Mouse (Mus musculus): ENCODE data around the gene Pigq.

Gene Pigq

DNA sequence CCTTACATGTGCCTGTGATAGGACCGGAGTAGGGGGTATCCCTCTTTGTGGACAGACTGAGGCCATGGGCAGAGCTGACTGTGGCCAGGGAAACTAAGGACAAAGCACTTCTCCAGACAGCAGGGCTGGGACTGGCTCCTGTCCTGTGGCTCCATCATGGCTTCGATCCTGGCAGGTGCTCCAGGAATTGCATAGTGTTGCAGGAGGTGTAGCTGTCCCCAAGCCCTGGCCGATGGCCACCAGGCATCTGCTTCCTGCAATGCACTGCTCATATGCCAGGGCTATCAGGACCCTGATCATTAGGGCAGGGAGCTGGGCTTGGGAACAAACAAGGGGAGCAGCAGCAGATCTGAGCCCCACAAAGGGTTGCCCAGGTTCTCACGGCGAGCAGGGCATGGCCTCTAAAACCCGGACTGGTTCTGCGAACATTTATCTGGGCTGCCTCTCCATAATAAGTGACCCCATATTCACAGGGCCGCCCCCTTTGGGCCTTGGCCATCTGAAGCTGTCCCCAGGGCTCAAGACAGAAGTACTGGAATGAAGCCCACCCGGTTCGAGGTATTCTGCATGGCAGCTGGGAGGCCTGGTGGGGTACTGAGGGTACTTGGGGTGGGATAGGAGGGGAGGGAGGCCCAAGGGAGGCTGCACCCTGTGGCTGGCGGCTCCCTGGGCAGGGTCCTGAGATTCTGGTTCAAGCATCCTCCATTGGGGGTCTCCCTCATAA lies 14.2 kb upstream of the Pigq start:
- CTCF ChIA-PET: no interaction called here

DNA sequence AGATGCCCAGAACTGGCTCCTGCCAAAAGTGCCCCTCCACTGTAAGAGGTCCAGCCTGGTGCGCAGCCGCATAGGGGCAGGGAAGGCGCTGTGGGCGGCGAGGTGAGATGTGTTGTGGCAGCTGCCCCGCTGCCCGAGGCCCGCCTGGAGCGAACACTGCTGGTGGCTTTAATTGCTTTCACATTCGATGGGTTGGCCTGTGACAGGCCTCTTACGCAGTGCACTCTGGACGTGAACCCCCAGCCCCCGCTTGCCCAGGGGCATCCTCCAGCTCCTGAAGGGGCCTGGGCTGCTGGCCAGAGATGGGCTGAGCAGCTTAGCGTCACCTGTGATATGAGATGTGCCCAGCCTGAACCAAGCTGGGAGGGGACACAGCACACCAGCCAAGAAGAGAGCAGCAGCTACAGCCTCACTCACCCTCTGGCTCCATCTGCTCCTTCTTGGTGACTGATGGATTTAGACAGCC lies 12.9 kb upstream of the Pigq start:
- CTCF ChIA-PET: no interaction called here

DNA sequence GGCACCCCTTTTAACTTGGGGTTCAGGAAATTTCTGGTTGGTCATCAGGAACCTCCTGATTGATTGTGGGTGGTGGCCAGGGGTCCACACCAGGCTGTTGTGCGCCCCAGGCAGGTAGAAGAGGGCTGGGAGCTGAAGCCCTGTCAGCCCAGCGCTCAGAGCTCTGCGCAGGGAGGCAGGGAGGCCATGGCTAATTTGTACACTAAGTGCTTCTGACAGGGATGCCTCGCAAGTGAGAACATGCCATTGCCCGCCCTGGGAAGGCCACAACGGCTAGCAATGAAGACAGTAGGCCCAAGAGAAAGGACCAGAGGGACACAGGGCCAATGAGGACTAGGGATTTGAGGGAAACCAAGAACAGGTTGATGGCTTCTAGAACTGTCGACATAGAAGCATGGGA lies 11.9 kb upstream of the Pigq start:
- CTCF ChIA-PET: no interaction called here

DNA sequence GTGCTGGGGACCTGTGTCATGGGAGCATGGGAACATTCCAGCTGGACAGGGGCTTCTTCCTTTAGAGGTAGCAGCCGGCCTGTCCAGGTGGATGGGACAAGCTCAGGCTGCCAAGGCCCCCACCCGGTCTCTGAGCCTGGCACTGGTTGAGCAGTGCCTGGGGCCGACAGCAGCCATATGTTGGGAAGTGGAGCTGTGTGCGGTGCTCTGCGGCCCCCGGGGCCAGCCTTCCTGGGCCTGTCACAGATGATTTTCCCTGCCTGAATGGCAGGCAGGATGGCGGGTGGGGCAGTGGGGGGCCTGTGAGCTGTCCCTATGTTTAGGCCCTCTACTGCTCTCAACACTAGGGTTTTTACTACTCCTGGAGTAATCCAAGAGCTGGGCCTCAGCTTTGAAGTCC lies 11.5 kb upstream of the Pigq start:
- CTCF ChIA-PET: no interaction called here

DNA sequence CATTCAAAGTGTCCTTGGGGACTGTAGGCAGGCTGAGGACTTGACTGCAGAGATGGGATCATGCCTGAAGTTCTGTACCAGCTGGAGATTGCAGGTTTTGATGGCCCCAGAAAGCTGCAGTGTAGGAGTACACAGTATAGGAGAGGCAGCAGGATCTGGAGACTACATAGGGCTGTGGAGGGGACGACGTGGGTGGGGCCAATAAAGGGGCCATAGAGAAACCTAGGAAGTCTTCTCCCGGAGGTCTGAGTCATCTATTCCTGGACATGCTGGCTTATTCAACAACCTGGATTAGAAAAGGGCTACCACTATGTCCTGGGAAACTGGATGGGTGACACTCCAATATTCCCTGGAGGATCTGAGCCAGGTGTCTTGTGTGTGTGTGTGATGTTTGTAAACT lies 11.0 kb upstream of the Pigq start:
- CTCF ChIA-PET: no interaction called here

DNA sequence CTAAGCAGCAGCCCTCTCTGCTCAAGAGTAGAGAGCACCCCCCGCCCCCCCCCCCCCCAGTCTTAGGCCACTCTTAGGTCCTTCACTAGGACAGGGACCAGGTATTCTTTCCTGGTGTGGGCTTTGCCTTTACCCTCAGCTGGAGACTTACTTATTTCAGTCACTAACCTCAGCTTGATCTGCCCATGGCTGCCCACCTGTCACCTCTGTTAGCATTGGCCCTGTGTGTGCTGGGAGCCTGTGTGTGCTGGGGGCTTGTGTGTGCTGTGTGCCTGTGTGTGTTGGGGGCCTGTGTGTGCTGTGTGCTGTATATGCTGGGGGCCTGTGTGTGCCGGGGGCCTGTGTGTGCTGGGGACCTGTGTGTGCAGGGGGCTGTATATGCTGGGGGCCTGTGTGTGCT lies 9.9 kb upstream of the Pigq start:
- CTCF ChIA-PET: no interaction called here

DNA sequence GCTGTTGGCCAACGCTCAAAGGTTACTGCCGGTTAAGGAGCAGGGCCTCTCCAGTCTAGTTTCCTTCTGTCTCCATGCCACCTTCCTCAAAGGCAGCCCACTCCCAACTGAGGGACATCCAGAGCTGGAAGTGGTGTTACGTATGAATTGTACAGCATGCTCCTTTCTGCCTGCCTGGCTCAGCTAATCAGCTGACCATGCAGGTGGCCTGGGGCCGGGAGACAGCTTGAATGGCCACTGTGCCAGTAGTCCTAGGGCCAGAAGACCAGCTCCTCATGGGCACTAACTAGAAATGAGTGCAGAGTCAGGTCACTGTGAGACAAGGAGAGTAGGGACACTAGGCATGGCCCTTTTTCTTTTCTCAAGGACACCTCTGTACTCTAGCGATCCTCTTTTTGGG lies 8.4 kb upstream of the Pigq start:
- CTCF ChIA-PET: no interaction called here

DNA sequence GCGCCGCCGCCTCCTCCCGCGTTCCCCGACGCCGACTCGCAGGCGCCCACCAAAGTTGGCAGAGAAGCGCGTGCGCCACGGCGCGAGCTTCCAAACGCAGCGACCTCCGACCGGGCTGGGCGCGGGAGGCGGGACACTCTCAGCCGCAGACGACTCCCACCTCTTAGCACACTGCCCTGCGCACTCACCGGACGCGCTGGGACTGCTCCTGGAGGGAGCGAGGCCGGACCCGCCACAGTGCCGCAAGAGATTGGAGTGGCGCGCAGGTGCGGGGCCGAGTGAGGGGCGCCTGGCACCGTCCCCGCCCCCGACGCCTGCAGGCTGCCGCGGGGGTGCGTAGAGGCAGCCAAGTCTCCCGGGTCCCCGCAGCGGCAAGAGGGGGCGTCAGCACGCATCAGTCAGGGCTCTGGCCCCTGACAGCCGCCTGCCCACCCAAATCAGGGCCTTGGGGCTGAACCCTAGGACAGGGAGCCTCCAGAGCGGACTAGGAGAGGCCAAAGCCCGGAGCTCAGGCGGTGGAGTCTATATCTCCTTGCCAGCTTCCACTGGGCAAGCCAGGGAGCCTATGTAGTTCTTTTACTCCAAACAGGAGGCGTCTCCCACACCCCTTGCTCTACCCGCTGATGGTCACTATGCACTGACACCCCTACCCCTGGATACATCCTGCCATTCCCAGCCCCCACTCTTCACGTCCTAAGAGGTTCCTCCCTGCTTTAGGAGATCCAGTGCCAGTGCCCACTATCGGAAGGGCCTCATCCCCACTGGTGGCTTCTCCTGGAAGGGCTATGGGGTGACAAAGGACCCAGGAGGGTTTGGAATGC lies 7.3 kb upstream of the Pigq start, which contains the start of gene A930017K11Rik:
Gene A930017K11Rik (minus strand): TSS at position 763 of the 821 bp plus-strand sequence.
- CTCF ChIA-PET: no interaction called here

DNA sequence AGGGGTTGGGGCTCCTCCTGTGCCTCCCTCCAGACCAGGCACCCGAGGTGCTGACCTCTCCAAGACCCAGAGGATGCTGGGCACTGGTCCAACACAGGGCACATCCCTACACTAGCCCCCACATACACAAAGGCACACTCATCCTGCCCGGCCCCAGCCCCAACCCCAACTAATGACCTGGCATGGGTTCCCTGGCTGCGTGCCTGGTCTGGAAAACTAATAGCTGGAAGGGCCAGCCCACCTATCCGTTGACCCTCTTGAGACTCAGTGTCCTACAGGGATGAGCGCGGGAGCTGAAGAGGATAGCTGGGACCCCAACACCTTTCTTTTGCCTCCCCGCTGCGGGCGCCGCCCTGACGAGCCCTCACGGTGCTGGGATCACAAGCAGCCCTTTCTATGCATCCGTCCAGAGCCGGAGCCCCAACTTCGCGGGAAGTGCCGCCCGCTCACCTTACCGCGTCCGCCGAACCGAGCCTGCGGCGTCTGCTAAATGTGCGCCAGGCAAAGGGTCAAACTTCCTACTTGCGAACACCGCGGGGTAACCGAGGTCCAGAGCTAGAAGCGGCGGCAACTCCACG lies 6.6 kb upstream of the Pigq start:
- CTCF ChIA-PET: no interaction called here

DNA sequence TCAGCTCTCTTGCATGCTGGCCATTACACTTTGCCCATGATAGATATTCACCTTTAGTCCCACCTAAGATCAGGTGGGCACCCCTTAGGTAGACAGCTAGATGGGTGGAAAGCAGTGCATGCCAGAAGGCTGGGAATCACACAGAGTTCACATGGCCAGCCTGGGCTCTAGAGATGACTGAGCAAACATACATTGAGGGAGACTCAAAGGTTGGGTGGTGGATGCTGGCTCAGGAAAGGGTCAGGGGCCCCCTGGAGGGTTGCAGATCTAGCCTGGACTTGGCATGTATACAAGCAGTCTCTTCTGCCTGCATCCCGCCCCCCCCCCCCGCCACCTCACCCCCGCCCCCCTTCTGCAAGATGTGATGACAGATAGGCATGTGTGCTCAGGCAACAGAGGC lies 6.0 kb upstream of the Pigq start:
- CTCF ChIA-PET: no interaction called here

DNA sequence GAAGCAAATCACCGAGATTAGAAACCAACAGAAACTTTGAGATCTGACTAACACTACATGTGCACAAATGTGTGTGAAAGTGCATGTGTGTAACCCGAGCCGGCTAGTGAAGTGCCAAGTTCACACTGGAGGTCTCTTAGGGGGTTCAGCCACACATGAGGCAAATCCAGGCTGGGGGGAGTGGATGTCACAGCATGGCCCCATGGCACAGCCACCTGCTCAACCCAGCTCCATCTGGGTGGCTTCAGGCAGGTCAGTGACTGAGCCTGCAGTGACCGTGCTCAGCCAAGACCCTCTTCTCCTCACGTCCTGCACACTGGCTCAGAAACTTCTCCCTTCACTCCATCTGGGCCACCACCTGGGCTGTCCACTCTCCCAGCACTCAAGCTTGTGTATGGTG lies 5.2 kb upstream of the Pigq start:
- CTCF ChIA-PET: no interaction called here

DNA sequence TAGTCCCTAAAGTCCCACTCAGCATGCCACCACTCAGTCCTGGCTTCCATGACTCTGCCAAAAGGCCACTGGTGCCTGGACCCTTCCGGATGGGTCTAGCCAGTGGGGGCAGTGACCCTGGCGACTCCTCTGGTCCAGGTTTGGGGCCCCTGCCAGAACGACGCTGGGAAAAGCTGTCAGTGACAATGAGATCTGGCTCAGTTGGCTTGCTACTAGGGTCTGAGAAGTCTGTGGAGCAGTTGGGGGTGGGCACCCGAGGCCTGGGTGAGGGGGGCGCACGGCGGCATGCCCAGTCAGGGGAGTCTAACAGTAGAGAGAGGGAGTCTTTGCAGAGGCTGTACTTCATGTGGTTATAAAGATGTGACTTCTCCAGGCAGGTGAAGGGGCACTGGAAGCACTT lies 3.3 kb upstream of the Pigq start:
- CTCF ChIA-PET: interaction anchor here (0.7 kb wide), 1 partner anchor 38 kb away, joined by 3 read pairs; no protein-coding TSS in a partner anchor

DNA sequence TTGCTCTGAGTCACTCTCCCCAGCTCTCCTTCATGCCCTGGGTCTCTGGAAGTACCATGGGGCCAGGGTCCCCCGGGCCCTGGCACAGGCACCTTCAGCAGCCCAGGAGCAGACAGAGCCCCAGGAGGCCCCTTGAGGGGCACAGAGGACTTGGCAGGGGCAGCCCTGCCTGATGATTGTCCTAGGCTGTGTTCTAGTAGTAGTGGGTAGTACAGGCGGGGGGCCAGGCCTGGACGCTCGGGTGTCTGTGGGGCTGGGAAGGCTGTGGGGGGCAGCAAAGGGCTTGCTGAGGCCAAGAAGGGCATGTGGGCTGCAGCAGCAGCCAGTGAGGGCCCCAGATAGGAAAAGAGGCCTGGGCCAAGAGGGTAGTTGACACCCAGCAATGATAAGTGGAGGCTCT lies 2.8 kb upstream of the Pigq start:
- CTCF ChIA-PET: no interaction called here

DNA sequence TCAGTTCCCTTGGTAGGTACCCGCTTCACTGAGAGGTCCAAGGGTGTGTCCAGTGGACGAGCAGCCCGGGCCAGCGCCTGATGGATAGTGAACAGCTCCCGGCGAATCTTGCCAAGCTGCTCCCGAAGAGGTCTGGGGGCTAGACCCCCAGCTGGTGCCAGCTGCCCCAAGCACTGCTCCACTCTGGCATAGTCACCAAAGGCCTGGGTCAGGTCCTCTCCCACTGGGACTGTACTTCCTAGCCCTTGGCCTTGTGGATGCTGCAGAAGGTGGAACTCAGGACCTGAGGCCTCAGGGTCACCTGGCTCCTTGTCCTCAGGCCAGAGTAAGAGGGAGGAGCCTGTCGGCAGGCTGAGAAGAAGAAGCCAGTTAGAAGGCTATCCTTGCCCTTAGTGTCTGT lies 2.2 kb upstream of the Pigq start:
- CTCF ChIA-PET: no interaction called here

DNA sequence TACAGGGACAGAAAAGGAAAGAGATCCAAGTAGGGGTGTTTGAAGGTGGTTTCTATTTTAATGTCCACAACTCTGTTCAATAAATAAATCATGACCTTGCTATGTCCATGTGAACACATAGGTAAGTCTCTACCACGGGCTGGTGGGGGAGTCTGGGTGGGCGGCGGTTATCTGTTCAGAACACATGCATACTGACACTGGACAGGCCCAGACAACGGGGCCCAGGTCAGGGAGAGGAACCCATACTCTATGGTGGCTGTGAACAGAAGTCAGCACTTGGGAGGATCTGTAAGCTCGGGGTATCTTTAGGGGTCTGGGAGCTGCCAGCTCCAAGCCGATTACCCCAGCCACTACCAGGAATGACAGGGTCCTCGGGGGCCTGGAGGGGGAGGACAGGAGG lies 1.6 kb upstream of the Pigq start:
- CTCF ChIA-PET: no interaction called here

DNA sequence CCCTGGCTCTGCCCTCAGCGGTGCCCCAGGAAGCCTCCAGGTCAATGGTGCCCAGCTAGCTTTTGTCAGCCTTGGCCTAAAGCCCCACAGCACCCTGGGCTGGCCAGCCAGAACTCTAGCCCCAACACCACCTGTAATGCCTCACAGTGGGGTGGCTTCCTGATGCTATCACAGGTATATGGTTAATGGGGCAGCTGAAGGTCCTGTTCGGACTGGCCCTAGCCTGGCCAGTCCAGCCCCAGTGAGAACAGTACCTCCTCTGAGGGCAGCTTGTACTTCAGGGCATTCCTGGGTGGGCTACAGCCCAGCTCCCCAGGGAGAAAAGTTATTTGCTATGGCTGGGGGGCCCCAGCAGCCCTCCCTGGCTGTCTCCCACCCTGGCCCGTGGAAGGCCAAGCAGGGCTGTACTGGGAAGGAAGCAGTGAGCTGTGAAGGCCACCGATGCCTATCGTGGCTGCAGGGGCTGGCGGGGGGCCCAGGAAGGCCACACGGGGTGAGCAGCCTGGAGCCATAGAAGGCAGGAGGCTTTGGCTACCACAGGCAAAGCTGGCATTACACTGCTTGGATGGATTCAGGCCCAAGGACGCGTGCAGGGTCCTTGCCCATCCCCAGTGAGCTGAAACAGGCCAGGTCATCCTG lies 900 bp upstream of the Pigq start:
- CTCF ChIA-PET: no interaction called here

DNA sequence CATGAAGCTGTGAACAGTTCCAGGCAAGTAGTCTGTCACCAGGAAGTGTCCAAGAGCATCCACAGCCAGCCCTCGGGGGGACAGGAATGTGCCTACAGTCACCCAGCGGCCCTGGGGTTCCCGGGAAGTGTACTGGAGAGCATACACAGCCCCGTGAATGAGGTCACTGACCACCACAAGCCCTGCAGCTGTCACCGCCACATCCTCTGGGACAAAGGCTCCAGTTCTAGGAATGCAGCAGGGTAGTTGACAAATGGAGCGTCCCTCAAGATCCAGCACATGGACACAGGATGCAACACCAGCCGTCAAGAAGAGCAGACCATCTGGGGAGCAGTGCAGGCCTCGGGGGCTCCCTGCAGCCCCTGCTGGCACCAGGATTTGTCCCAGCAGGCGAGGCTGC lies 967 bp downstream of the Pigq start:
- CTCF ChIA-PET: interaction anchor here (0.6 kb wide), 2 partner anchors 20 to 36 kb away, joined by 3 to 9 read pairs; no protein-coding TSS in a partner anchor

DNA sequence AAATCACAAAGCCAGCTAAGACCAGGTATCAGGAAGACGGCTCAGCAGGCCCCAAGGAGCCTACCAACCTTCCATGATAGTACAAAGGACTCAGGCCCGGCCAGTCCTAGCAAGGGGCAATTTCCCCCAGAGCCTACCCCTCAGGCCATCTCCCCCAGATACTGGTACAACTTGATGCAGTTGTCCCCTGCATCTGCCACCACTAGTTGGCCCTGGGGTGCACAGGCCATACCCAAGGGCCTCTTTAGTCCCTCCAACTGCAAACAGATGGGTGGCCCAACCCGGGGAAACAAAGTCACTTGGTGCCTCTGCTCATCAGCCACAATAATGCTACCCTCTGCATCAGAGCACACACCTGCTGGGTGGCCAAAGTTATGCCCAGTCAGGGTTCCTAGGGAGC lies 1.5 kb downstream of the Pigq start:
- CTCF ChIA-PET: no interaction called here

DNA sequence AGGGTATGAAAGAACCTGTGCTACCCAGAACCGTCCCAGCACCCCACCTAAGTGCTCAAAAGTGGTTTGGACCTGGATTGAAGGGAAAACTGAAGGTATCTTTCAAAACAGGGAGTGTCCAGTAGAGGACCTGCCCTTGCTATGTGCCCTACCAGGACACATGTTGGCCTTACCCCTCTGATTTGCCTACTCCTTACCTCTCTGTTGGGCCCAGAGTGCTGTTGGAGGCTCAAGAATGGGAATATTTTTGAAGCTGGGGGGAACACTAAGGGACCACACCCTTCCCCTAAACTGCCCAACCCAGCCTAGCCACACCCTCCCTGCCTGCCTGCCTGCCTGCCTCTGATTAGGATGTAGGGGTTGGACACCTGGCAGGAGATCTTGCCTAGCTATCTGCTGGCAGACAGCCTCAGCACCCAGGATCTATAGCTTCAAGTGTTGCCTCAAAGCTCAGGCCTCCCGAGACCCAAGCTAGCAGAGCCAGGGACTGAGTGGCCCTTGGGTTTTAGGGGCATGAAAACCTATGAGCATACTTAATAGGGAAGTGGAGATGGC lies 2.1 kb downstream of the Pigq start:
- CTCF ChIA-PET: no interaction called here

DNA sequence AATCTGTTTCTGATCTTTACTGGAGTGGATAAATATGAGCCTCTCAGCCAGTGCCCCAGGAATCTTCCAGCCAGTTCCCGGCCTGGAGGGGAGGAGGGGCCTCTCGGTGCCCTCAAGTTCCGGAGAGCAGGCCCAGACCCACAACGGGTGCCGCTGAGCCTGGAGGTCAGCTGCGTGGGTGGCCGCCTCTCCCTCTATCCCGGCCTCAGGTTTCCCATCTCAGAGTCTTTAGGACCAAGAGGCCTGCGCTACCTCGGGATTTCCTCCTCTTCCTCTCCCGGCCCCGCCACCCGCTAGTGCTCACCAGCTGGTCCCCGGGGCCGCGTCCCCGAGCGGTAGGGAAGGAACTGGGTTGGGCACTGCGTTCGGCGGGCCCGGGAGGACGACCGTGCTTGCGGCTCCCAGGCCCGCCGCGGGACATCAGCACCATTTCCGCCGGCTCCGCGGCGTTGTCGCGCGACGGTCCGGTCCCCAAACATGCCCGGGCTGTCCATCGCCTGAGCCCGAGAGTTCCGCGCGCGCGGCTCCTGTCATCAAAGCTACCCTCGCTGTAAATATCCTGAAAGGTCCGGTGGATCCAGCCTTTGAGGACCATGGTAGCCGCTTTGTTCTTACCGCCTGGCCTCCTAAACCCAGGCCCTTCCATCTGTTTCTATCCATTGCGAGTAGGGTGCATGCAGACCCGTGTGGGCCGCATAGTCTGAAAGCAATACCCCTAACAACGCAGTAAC lies 3.1 kb downstream of the Pigq start:
- CTCF ChIA-PET: interaction anchor here (0.6 to 0.9 kb wide), 2 partner anchors 12 to 15 kb away, joined by 3 to 4 read pairs; no protein-coding TSS in a partner anchor

DNA sequence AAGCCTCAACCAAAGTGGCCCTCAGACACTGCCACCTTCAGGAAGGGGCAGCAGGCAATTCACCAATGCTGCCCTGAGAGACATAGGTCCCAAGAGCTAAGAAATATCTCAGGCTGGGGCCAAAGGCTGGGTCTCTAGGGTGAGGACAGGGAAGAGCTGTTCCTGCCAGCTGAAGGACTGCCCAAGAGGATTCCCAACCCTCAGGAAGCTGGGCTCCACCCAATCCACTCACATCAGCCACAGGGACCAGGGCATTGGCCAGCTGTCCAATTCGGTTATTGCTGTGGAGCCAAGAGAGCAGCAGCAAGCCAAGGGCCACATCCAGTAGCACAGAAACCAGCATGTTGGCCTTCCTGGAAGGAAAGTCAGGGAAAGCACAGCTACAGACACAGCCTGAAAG lies 10.2 kb downstream of the Pigq start:
- CTCF ChIA-PET: interaction anchor here (0.6 to 1.0 kb wide), 2 partner anchors 9 to 471 kb away, joined by 3 read pairs; no protein-coding TSS in a partner anchor
